Mouse (Mus musculus) neutrophil, adult 5-6 weeks (primary cell): Measurements from ENCODE around the gene C2cd4d. TPM values are rescaled to one million over a fixed set of nuclear protein-coding genes. Genes with fewer than 3 reads are reported as not detected.

Experiments used
- ATAC-seq: fragments of 151-379, 151-347 bp; 2 replicates; pipeline ENCODE4 v1.8.0; 2017; ENCODE audit warnings: mild to moderate bottlenecking, moderate TSS enrichment; ENCODE audit not compliant: insufficient number of reproducible peaks, poor library complexity, low FRiP score, severe bottlenecking; ENCODE audit errors: extremely low read depth
- total RNA-seq: library from RNA; stranded (forward); fragments of 200-1000 nt; gene quantifications from 2 replicates; pipeline ENCODE4 v1.2.3, GENCODE M21; 2017

C2cd4d gene
- total RNA-seq, 1 experiment from 2014 or later: not detected

DNA sequence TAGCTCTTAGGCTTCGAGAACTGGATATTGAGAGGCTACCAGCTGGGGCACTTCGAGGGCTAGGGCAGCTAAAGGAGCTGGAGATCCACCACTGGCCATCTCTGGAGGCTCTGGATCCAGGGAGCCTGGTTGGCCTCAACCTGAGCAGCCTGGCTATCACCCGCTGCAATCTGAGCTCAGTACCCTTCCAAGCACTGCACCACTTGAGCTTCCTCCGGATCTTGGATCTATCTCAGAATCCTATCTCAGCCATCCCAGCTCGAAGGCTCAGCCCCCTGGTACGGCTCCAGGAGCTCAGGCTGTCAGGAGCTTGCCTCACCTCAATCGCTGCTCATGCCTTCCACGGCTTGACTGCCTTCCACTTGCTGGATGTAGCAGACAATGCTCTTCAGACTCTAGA lies 40.2 kb downstream of the C2cd4d start:
- no peak for ATAC-seq

DNA sequence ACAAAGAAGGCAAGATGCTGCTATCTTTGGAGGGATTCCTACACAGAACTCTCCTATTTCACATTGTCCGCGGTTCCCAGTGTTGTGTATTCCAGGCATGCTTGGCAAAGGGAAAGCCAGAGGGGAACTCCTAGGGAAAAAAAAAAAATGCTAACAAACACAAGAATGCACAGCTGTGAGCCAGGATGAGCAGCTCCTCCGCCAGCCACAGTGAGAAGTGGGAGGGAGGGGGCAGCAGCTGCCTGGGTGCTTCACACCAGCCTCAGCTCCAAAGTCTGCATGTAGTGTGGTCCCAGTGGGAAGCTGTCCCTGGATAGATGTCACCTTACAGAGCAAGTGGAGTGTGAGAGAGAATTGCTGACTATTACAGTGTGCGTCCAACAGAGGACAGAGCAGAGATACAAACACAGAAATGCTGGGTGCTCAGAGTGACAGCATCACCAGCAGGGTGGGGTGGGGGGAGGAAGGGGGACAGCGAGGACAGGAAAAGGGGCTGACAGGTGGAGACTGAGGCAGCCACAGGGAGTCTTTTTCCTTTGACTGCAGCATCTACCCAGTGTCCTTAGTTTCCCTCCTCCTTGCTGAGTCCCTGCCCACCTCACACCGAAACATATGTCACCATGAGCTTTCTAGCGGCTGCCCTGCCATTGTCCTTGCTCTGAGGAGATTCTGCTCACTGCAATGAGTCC lies 42.3 kb downstream of the C2cd4d start:
- ATAC-seq: no peak

DNA sequence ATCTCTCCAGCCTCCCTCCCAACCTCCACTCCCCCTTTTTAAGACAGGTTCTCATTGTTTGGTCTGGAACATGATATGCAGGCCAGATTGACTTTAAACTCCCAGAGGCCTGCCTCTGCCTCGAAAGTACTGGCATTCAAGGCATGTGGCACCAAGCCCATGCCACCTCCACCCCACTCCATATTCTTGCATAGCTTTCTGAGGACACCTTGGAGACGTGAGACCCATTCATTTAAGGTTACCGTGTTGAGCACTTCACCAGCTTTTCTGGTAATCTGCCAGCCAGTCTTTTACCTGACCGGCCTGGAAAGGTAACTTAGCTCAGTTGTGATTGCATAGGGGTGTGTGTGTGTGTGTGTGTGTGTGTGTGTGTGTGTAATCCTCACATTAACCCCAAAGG lies 43.3 kb downstream of the C2cd4d start:
- ATAC-seq: no peak

DNA sequence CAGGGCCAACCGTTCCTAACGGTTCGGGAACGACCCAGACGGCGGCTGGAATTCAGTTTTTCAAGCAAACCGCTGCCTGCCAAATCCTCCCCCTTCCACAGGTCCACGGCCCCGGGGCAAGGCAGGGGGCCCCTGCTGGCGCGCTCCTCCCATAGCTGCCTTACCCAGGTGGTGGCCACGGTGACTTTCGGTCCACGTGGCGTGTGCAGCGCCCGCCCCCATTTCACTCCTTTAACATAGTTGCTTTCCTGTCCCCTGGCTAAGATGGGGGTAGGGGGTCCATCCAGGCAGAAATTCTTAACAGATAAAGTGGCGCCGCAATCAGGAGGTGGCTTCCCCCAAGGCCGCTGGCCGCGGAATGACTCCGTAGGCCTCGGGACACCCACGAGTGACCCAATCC lies 50.3 kb downstream of the C2cd4d start:
- no peak for ATAC-seq

DNA sequence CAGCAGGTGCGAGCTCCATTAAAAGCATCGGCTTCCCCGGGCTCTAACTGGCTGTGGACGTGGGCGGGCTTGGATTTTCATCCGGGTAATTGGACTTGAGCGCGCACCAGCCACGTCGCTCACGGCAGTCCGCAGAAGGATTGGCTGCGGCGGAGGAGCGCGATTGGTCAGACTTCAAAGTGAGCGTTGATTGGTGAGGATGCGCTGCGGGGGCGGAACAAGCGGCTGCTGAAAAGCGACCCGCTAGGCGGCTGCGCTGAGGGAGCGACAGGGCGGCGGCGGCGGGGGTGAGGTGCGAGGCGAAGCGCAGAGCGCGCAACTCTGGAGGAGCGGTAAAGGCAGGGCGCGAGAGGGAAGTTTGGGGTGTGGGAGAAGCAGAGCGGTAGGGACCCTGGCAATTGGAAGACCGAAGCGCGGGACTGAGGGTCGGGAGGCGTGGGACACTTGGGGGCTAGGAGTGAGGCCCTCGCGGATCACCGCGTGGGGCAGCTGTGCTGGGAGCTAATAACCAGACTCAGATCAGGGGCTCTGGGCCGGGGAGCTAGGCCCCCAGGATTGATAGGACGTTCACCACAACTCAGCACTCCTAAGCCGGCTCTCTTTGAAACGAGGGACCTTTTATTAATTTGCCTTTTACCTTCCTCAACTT lies 50.9 kb downstream of the C2cd4d start, which contains the start of gene Tdrkh:
TSS of gene Tdrkh (plus strand) at position 243 of the 649 bp plus-strand sequence.
- ATAC-seq: peak; percentile 98

Other genes with a start within 250 kb of the C2cd4d start
- gene Gm10696, start 184.2 kb upstream of the C2cd4d start, total RNA-seq: not detected in 2 replicates
- gene Gm5286, start 165.7 kb upstream of the C2cd4d start, total RNA-seq: not detected in 2 replicates
- gene Gm4778, start 98.4 kb upstream of the C2cd4d start, total RNA-seq: not detected in 2 replicates
- gene Them4, start 52.3 kb upstream of the C2cd4d start, total RNA-seq: 5.0 and 5.9 TPM in 2 replicates
- not detected in 2 replicates for gene Them5, start 20.3 kb upstream of the C2cd4d start, total RNA-seq
- 0.74 and 1.3 TPM in 2 replicates for gene Rorc, start 10.4 kb downstream of the C2cd4d start, total RNA-seq
- gene Lingo4, start 36.1 kb downstream of the C2cd4d start, total RNA-seq: not detected in 2 replicates
- 0.58 and 1.1 TPM in 2 replicates for gene Tdrkh, start 50.8 kb downstream of the C2cd4d start, total RNA-seq
- gene Mrpl9, start 80.9 kb downstream of the C2cd4d start, total RNA-seq: 40.0 and 42.2 TPM in 2 replicates
- gene Oaz3, start 81.5 kb downstream of the C2cd4d start, total RNA-seq: not detected in 2 replicates
- 0.12 TPM in 1 of 2 replicates, not detected in the other for gene Celf3, start 115.9 kb downstream of the C2cd4d start, total RNA-seq
- 1.8 TPM in 1 of 2 replicates, not detected in the other for gene Riiad1, start 117.9 kb downstream of the C2cd4d start, total RNA-seq
- gene Snx27, start 220.3 kb downstream of the C2cd4d start, total RNA-seq: 41.3 and 47.1 TPM in 2 replicates